Mouse (Mus musculus): ENCODE results near the gene Fam221a. TPM values are rescaled to one million over a fixed set of nuclear protein-coding genes. Genes with fewer than 3 reads are reported as not detected.
"Not testable (repeated sequence)": the region's sequence is repeated elsewhere in the genome, so short reads cannot be mapped to it uniquely, and the experiment has no call there.

Fam221a gene
- total RNA-seq, 1 experiment from 2014 or later: 2.7 TPM

DNA sequence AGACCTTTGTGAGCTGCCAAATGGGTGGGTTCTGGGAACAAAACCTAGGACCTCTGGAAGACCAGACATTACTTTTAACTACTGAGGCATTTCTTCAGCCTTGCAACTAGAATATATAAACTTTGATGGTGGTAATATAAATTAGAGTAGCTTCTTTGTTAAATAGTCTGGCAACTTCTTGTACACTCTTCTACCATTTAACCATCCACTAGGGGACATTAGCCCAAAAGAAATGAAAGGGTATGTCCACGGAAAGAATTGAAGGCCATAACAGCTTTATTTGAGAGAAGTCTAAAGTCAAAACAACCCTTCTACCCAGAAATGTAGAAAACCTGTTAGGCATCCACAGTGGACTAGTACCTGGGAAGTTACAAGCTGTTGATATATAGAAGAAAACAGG lies 26.7 kb downstream of the Fam221a start:
- no peak for DNase-seq

DNA sequence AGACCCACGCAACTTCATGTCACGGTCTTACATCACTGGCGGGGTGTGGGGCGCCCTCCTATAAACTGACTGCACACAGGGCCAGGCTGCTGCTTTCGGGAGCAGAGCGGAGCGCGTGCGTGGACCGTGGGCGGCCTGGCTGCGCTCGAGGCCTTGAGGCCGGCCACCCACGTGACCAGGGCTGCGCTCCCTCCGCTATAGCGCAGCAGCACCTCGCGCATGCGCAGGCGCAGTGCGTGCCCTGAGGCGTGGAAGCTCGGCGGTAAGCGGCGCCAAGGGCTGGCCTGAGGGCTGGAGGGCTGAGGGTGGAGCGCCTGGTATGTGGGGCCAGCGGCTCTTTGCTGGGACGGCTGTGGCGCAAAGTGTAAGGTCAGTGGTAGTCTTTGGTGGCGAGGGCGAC lies 27.8 kb downstream of the Fam221a start, which contains the start of gene Stk31:
TSS of gene Stk31 (plus strand) at position 289 of the 400 bp plus-strand sequence.
- peak; percentile 29 for DNase-seq

DNA sequence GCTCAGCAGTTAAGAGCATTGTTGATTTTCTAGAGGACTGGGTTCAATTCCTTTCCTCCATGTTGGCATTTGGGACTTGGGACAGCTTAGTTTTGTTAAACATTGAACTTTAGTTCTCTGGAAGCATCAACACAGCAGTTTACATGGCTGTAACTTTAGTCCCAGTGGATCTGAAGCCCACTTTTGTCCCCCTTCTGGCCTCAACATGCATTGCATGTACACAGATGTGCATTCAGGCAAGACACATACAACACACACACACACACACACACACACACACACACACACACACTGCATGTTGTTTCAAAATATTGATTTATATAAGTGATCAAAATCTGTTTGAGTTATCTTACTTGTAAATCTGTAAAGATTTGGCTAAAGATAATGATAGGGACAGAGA lies 29.9 kb downstream of the Fam221a start:
- DNase-seq: no peak

DNA sequence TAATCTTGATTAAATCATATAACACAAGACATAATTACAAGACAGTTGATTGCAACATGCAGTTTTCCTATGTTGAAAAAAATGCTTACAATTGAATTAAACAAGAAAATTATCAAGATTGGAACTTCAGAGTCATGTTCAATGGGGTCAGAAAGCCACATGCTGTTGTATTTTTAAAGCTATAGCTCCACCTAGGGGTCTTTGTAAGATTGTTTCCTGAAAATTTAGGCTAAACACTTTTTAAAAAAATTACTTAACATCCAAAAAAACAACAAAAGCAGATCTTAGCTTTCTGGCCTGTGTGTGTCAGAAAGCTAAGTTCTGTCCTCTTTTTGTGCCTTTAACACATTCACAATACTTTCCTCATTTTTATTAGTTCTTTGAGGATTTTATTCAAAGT lies 30.8 kb downstream of the Fam221a start:
- no peak for DNase-seq

DNA sequence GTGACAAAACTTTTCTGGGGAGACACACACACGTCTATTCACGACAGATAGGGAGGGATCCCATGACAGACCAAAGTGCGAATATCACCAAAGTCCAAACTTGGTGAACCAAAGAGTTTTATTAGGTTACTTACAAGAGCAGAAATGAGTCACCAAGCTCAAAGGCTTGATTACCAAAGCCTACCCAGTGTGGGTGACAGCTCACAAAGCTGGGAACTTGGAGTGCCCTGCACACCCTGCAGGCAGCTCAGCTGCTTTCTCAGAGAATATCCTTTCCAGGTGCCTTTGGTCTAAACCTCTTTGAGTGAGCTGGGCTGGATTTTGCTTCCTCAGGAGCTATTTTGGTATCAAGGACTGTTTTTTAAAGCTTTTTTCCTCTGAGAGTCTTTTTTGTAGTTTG lies 43.3 kb downstream of the Fam221a start:
- DNase-seq: no peak

DNA sequence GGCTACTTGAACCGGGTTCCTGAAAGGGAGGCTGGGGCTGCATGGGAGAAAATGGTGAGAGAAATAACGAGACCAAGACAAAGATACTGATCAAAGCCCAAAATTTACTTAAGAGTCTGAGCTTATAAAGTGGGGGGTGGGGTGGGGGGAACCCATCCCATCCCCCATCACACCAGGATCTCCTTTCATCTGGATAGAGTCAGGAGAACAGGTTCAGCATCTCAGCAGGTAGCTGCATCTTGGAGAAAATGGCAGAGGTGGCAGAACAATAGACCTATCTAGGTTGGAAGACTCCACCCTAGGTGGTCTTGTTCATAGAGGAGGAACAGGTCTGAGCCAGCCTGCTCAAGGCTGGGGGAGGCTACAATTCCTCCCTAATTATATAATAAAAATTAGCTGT lies 45.4 kb downstream of the Fam221a start:
- not testable (repeated sequence) for DNase-seq

DNA sequence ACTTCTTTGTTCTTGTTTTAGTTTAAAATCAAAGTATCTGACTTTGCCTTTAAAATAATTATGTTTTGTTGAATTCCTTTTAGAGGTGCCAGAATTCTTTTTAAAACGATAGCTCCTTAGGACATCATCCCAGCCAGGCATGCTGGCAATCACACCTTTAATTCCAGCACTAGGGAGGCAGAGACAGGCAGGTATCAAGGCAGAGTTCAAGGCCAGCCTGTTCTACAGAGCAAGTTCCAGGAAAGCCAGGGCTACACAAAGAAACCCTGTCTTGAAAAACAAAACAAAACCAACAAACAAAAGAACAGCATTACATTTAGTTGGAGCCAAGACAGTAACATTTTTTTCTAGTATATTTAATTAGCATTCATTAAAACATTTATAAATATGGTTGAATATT lies 48.4 kb downstream of the Fam221a start:
- no peak for DNase-seq

DNA sequence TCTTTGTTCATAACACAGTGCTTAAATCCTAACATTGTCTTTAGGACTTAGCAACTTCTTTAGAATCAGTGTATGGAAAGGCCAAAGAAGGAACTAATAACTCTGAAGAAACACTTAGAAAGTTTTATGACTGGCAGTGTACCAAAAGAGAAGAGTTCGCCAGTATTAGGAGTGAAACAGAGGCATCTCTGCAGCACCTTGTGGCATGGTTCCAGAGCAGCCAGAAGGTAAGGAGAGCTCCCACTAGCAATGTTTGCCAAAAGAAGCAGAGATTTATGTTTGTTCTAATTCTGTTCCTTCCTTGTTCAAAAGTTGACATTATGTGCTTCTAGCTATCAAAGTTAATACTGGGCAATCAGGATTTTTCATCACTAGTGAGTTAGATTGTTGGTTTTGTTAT lies 69.8 kb downstream of the Fam221a start:
- DNase-seq: no peak

Other genes with a start within 250 kb of the Fam221a start
- gene Igf2bp3, start 152.8 kb upstream of the Fam221a start, total RNA-seq (2021): 1.0 and 1.2 TPM in 2 replicates
- 69.3 and 95.8 TPM in 2 replicates for gene Tra2a, start 103.7 kb upstream of the Fam221a start, total RNA-seq (2021)
- gene Ccdc126, start 48.5 kb upstream of the Fam221a start, total RNA-seq (2021): 15.2 and 18.9 TPM in 2 replicates
- gene Stk31, start 27.9 kb downstream of the Fam221a start, total RNA-seq (2021): 0.55 and 0.62 TPM in 2 replicates